Mouse (Mus musculus) CH12.LX (cell line): ENCODE results near the gene Grk5.

ENCODE experiments used
- CTCF ChIP-seq, 2 experiments: IDR thresholded peaks in 1 of 2; conservative IDR thresholded peaks in 1 of 2; 2 replicates each; pipeline ENCODE4 v1.5.1; 2011 to 2012; ENCODE audit warnings: low read depth in 2 of 2, low read length in 2 of 2, improper control_type of control experiment in 1 of 2, inconsistent platforms in 1 of 2, mild to moderate bottlenecking in 1 of 2, moderate library complexity in 1 of 2
- HCFC1 ChIP-seq: IDR thresholded peaks from 2 replicates; pipeline ENCODE4 v1.6.1; 2012; ENCODE audit warnings: low read depth, mild to moderate bottlenecking, inconsistent platforms, low read length, improper control_type of control experiment
- POLR2A ChIP-seq: IDR thresholded peaks from 2 replicates; pipeline ENCODE4 v1.6.1; 2011; ENCODE audit warnings: low read depth, mild to moderate bottlenecking, improper control_type of control experiment, low read length
- SIN3A ChIP-seq: IDR thresholded peaks from 2 replicates; pipeline ENCODE4 v1.6.1; 2012; ENCODE audit warnings: low read length, improper control_type of control experiment, inconsistent platforms
- USF1 ChIP-seq: IDR thresholded peaks from 2 replicates; pipeline ENCODE4 v1.6.1; 2014; ENCODE audit warnings: low read depth, mild to moderate bottlenecking, inconsistent platforms, low read length, improper control_type of control experiment
- ZNF384 ChIP-seq: IDR thresholded peaks from 2 replicates; pipeline ENCODE4 v1.6.1; 2012; ENCODE audit warnings: low read depth, low read length, improper control_type of control experiment, inconsistent platforms

DNA sequence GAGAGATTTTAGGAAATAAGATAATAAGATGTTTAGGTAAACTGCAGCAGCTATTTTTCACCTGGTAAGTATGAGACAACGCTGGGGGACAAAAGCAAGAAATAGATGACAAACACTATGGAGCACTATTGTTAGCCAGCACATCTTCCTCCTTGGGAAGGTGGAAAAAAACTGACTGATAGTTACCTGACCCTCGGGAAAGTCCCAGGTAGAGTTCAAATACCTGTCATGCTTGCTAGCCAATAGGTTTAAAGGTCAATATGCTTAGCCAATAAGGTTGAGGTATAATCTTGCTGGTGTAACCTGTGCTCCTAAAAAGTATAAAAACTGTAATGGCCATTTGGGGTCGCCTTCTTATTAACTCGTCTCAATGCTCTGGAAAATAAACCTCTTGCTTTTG lies 251.8 kb downstream of the Grk5 start:
- TF ChIP-seq CTCF (conservative IDR thresholded peaks at IDR 0.05 in 1 of 2, IDR thresholded peaks at IDR 0.05 in 1 of 2; ENCODE audit: low read depth in 2 of 2, low read length in 2 of 2) (peak in 1 of 2 experiments; percentile 3; a peak in 1 of 4 replicates), SIN3A (no peak), POLR2A (no peak), ZNF384 (no peak), USF1 (no peak), HCFC1 (no peak)
